Mouse (Mus musculus) midbrain, embryonic 11.5 days (tissue): ENCODE results near the gene Khdrbs1. TPM values are rescaled to one million over a fixed set of nuclear protein-coding genes. Genes with fewer than 3 reads are reported as not detected.

Source experiments
- ATAC-seq: fragments of 200-750 bp; cut with Nextera tagmentation; 2 replicates; pipeline ENCODE4 v1.8.0; 2017; ENCODE audit warnings: moderate TSS enrichment, moderate library complexity; ENCODE audit not compliant: low FRiP score
- DNase-seq: peaks from one replicate; pipeline ENCODE4 v3.0.0; 2015; ENCODE audit warnings: low spot score; ENCODE audit errors: missing footprints
- H3K27ac ChIP-seq: fragments of 300-500 bp; sonication (generic); 2 replicates; pipeline ENCODE4 v1.5.1; 2014; ENCODE audit warnings: low read depth, low read length
- H3K27me3 ChIP-seq: fragments of 300-500 bp; sonication (generic); 2 replicates; pipeline ENCODE4 v1.6.1; 2014; ENCODE audit warnings: mild to moderate bottlenecking, low read length, moderate library complexity, mixed read lengths; ENCODE audit not compliant: control insufficient read depth, insufficient read depth
- H3K36me3 ChIP-seq: fragments of 300-500 bp; sonication (generic); 2 replicates; pipeline ENCODE4 v1.6.1; 2014; ENCODE audit warnings: mild to moderate bottlenecking, low read length, moderate library complexity, mixed read lengths; ENCODE audit not compliant: control insufficient read depth, insufficient read depth
- H3K4me1 ChIP-seq: fragments of 300-500 bp; sonication (generic); 2 replicates; pipeline ENCODE4 v1.6.1; 2014; ENCODE audit warnings: low read length; ENCODE audit not compliant: control insufficient read depth, insufficient read depth
- H3K4me2 ChIP-seq: fragments of 300-500 bp; sonication (generic); 2 replicates; pipeline ENCODE4 v1.6.1; 2014; ENCODE audit warnings: mild to moderate bottlenecking, moderate library complexity
- H3K4me3 ChIP-seq: fragments of 300-500 bp; sonication (generic); 2 replicates; pipeline ENCODE4 v1.5.1; 2014; ENCODE audit warnings: low read depth, low read length
- H3K9ac ChIP-seq: fragments of 300-500 bp; sonication (generic); 2 replicates; pipeline ENCODE4 v1.6.1; 2014; ENCODE audit warnings: low read length
- H3K9me3 ChIP-seq: fragments of 300-500 bp; sonication (generic); 2 replicates; pipeline ENCODE4 v1.6.1; 2016; ENCODE audit warnings: low read length; ENCODE audit not compliant: control insufficient read depth
- WGBS: fragments of 180-500 bp; shearing (Covaris S2); extraction: QIAGEN DNeasy Blood & Tissue Kit; methylation state at CpG from one replicate; pipeline ENCODE4 v1.1.7; 2014; 5-methylcytosine and 5-hydroxymethylcytosine counted together
- microRNA-seq: library from miRNA; unstranded; fragments of <30 nt; microRNA quantifications from one replicate; pipeline ENCODE4, GENCODE M21; 2017
- polyA plus RNA-seq: library from polyadenylated mRNA; unstranded; fragments of >200 nt; fragmentation: Nextera tagmentation; extraction: Ambion mirVana; gene quantifications from 2 replicates; pipeline ENCODE4 v1.2.1, GENCODE M21; 2014

Gene Khdrbs1
- polyA plus RNA-seq, 1 experiment from 2014 or later, result 189 TPM

- DNase-seq (peak; percentile 97), ATAC-seq (peak; percentile 92)
- Histone ChIP-seq H3K4me2 (peak within 1 kb of the TSS; percentile 96), H3K36me3 (no peaks in the 10 kb centered on the region), H3K27me3 (no peaks in the 10 kb centered on the region), H3K9ac (peak within 1 kb of the TSS; percentile 95), H3K4me1 (peaks cover 11% of the 10 kb centered on the region), H3K9me3 (no peaks in the 10 kb centered on the region), H3K27ac (peak within 1 kb of the TSS; percentile 83), H3K4me3 (peak within 1 kb of the TSS; percentile 97)
- WGBS, result under 1% methylated on average over 65 of the region's 65 CpGs
These were observed 69.8 kb downstream of the Khdrbs1 start, which contains the start of gene Kpna6 for GRCm38 (mm10) chr4:129672083-129672877. TSS of gene Kpna6 (minus strand) at chr4:129672767.

GRCm38 (mm10) chr4:129671491-129672082 lies 70.5 kb downstream of the Khdrbs1 start:
- Histone ChIP-seq H3K9me3 (no peaks in the 10 kb centered on the region), H3K4me2 (peak overlapping the region; percentile 96), H3K9ac (peak overlapping the region; percentile 95), H3K27ac (peak overlapping the region; percentile 83), H3K27me3 (no peaks in the 10 kb centered on the region), H3K36me3 (no peaks in the 10 kb centered on the region; the same call in 1 of the 2 replicates), H3K4me3 (peak overlapping the region; percentile 97), H3K4me1 (peaks cover 11% of the 10 kb centered on the region)
- 8% methylated on average over 12 of the region's 12 CpGs for WGBS
- ATAC-seq, result peak; percentile 49; the same call in 1 of the 2 replicates
- peak; percentile 92 for DNase-seq

- Histone ChIP-seq H3K9me3 (no peaks in the 10 kb centered on the region), H3K9ac (no peak overlapping the region), H3K27me3 (no peaks in the 10 kb centered on the region), H3K36me3 (peaks cover 9% of the 10 kb centered on the region; the same call in 1 of the 2 replicates), H3K27ac (no peak overlapping the region), H3K4me3 (no peak overlapping the region), H3K4me2 (no peak overlapping the region), H3K4me1 (no peaks in the 10 kb centered on the region)
- 88% methylated on average over 3 of the region's 3 CpGs for WGBS
- ATAC-seq (no peak), DNase-seq (no peak)
These were observed 79.8 kb downstream of the Khdrbs1 start for GRCm38 (mm10) chr4:129662255-129662813.

GRCm38 (mm10) chr4:129661584-129661983 lies 80.5 kb downstream of the Khdrbs1 start:
- Histone ChIP-seq H3K4me3 (no peak overlapping the region), H3K36me3 (peaks cover 9% of the 10 kb centered on the region; the same call in 1 of the 2 replicates), H3K4me1 (no peaks in the 10 kb centered on the region), H3K4me2 (no peak overlapping the region), H3K9me3 (no peaks in the 10 kb centered on the region), H3K27me3 (no peaks in the 10 kb centered on the region), H3K9ac (no peak overlapping the region), H3K27ac (no peak overlapping the region)
- no peak for ATAC-seq
- DNase-seq, result no peak
- 96% methylated on average over 3 of the region's 3 CpGs for WGBS

- ATAC-seq (no peak), DNase-seq (no peak)
- peaks cover 29% of the 10 kb centered on the region for H3K36me3 ChIP-seq
- H3K4me2 ChIP-seq, result no peak overlapping the region
- H3K9ac ChIP-seq, result no peak overlapping the region
- H3K4me1 ChIP-seq, result no peaks in the 10 kb centered on the region
- no peaks in the 10 kb centered on the region for H3K27me3 ChIP-seq
- WGBS, result 90% methylated on average over 14 of the region's 14 CpGs
- no peak overlapping the region for H3K4me3 ChIP-seq
- H3K9me3 ChIP-seq, result no peaks in the 10 kb centered on the region
- no peak overlapping the region for H3K27ac ChIP-seq
These were observed 87.3 kb downstream of the Khdrbs1 start for GRCm38 (mm10) chr4:129654770-129655169.

Small RNAs within 50 kb of the gene (microRNA-seq; reads per million reads assigned to microRNA genes)
- gene Gm28017 (not detected), gene Mir7016 (0.95 reads per million)

Other genes starting within 250 kb of the Khdrbs1 start
- 1,816 and 1,974 TPM in 2 replicates for gene Marcksl1, start 228.7 kb downstream of the Khdrbs1 start, polyA plus RNA-seq
- gene Hdac1, start 199.6 kb downstream of the Khdrbs1 start, polyA plus RNA-seq, result 225 and 234 TPM in 2 replicates
- gene Lck, start 168.7 kb downstream of the Khdrbs1 start, polyA plus RNA-seq, result 4.5 and 5.3 TPM in 2 replicates
- gene Fam167b, start 163.8 kb downstream of the Khdrbs1 start, polyA plus RNA-seq, result 0.19 and 0.46 TPM in 2 replicates
- gene Eif3i, start 141.7 kb downstream of the Khdrbs1 start, polyA plus RNA-seq, result 251 and 259 TPM in 2 replicates
- 178 and 188 TPM in 2 replicates for gene Tmem234, start 141.6 kb downstream of the Khdrbs1 start, polyA plus RNA-seq
- gene Dcdc2b, start 128.0 kb downstream of the Khdrbs1 start, polyA plus RNA-seq, result 1.7 and 3.0 TPM in 2 replicates
- gene Iqcc, start 123.2 kb downstream of the Khdrbs1 start, polyA plus RNA-seq, result 21.3 and 23.9 TPM in 2 replicates
- 70.0 and 73.9 TPM in 2 replicates for gene Ccdc28b, start 118.4 kb downstream of the Khdrbs1 start, polyA plus RNA-seq
- 89.6 and 101 TPM in 2 replicates for gene Txlna, start 101.2 kb downstream of the Khdrbs1 start, polyA plus RNA-seq
- 13.6 and 14.9 TPM in 2 replicates for gene Kpna6, start 69.5 kb downstream of the Khdrbs1 start, polyA plus RNA-seq
- 35.6 and 36.3 TPM in 2 replicates for gene Tmem39b, start 45.5 kb downstream of the Khdrbs1 start, polyA plus RNA-seq
- gene Ptp4a2, start 68.9 kb upstream of the Khdrbs1 start, polyA plus RNA-seq, result 368 TPM in 2 replicates
- gene Spocd1, start 186.9 kb upstream of the Khdrbs1 start, polyA plus RNA-seq, result not detected in 2 replicates
- 2.3 and 3.0 TPM in 2 replicates for gene Adgrb2, start 242.6 kb upstream of the Khdrbs1 start, polyA plus RNA-seq